Mouse (Mus musculus) hindbrain, embryonic 15.5 days (tissue): Measurements from ENCODE around the gene Abl2. TPM values are rescaled to one million over a fixed set of nuclear protein-coding genes. Genes with fewer than 3 reads are reported as not detected.

Experiments
- ATAC-seq: fragments of 200-750 bp; cut with Nextera tagmentation; 2 replicates; pipeline ENCODE4 v1.8.0; 2017; ENCODE audit warnings: low read depth, moderate number of reproducible peaks, moderate TSS enrichment; ENCODE audit not compliant: low FRiP score
- H3K27ac ChIP-seq: fragments of 300-500 bp; sonication (generic); replicated peaks from 2 replicates; pipeline ENCODE4 v1.5.1; 2015; ENCODE audit warnings: mild to moderate bottlenecking, inconsistent platforms
- H3K27me3 ChIP-seq: fragments of 300-500 bp; sonication (generic); 2 replicates; pipeline ENCODE4 v1.6.1; 2015; ENCODE audit warnings: control low read depth, inconsistent platforms
- H3K36me3 ChIP-seq: fragments of 300-500 bp; sonication (generic); 2 replicates; pipeline ENCODE4 v1.6.1; 2015; ENCODE audit warnings: control low read depth, inconsistent platforms
- H3K4me1 ChIP-seq: fragments of 300-500 bp; sonication (generic); replicated peaks from 2 replicates; pipeline ENCODE4 v1.6.1; 2015; ENCODE audit warnings: control low read depth, inconsistent platforms
- H3K4me2 ChIP-seq: fragments of 300-500 bp; sonication (generic); 2 replicates; pipeline ENCODE4 v1.6.1; 2015; ENCODE audit warnings: moderate library complexity, mild to moderate bottlenecking, inconsistent platforms
- H3K4me3 ChIP-seq: fragments of 300-500 bp; sonication (generic); 2 replicates; pipeline ENCODE4 v1.5.1; 2015; ENCODE audit warnings: mild to moderate bottlenecking, inconsistent platforms
- H3K9ac ChIP-seq: fragments of 300-500 bp; sonication (generic); 2 replicates; pipeline ENCODE4 v1.6.1; 2015; ENCODE audit warnings: inconsistent platforms
- H3K9me3 ChIP-seq: fragments of 300-500 bp; sonication (generic); 2 replicates; pipeline ENCODE4 v1.6.1; 2016; ENCODE audit warnings: control low read depth, inconsistent platforms
- WGBS: fragments of 180-500 bp; shearing (Covaris S2); methylation state at CpG from one replicate; pipeline ENCODE4 v1.1.7; 2015; 5-methylcytosine and 5-hydroxymethylcytosine counted together
- polyA plus RNA-seq: library from polyadenylated mRNA; unstranded; fragments of >200 nt; fragmentation: Nextera tagmentation; extraction: Ambion mirVana; gene quantifications from 2 replicates; pipeline ENCODE4 v1.2.1, GENCODE M21; 2015

Gene Abl2
- polyA plus RNA-seq, 1 experiment from 2014 or later, result 5.7 TPM

DNA sequence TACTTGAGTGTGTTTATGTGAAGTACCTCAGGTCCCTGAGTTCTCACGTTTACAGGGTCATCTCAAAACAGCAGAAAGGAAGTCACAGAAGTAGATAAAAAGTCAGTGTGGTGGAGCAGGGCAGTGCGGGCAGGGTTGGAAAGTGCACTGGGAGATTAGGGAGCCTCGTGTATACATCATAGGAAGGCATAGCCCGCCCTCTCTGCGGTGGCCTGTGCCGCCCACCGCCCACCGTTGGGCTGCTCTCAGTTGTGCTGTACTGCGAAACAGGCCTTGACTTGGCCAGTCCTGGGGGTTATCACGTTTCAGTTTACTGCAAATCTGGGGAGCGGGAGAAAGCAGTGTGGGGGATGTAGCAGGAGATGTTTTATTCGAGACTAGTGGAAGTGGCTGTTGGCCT is 84.2 kb downstream of the Abl2 start:
- ATAC-seq, result no peak
- no peak overlapping the region for H3K9ac ChIP-seq
- H3K4me2 ChIP-seq, result no peak overlapping the region
- H3K36me3 ChIP-seq, result peaks cover 30% of the 10 kb centered on the region
- H3K27me3 ChIP-seq, result no peaks in the 10 kb centered on the region
- no peaks in the 10 kb centered on the region for H3K9me3 ChIP-seq
- H3K27ac ChIP-seq, result no peak overlapping the region
- WGBS, result 80% methylated on average over 12 of the region's 12 CpGs
- no peak overlapping the region for H3K4me3 ChIP-seq
- H3K4me1 ChIP-seq, result peaks cover 27% of the 10 kb centered on the region

- H3K27ac ChIP-seq, result no peak overlapping the region
- WGBS, result 54% methylated on average over 10 of the region's 10 CpGs
Observed at GRCm38 (mm10) chr1:156644061-156644460, 85.5 kb downstream of the Abl2 start.

GRCm38 (mm10) chr1:156644780-156645523 is 86.4 kb downstream of the Abl2 start:
- Histone ChIP-seq H3K9me3 (no peaks in the 10 kb centered on the region), H3K4me1 (peaks cover 27% of the 10 kb centered on the region), H3K4me2 (no peak overlapping the region), H3K4me3 (no peak overlapping the region), H3K9ac (no peak overlapping the region), H3K27ac (0 out of 2 replicates have a peak overlapping the region, but pooled peaks have one; percentile 12), H3K36me3 (peaks cover 27% of the 10 kb centered on the region), H3K27me3 (no peaks in the 10 kb centered on the region)
- ATAC-seq, result no peak
- WGBS, result 53% methylated on average over 13 of the region's 13 CpGs

More at GRCm38 (mm10) chr1:156644061-156644460, 85.5 kb downstream of the Abl2 start:
- peaks cover 27% of the 10 kb centered on the region for H3K4me1 ChIP-seq
- no peaks in the 10 kb centered on the region for H3K27me3 ChIP-seq
- no peak overlapping the region for H3K4me3 ChIP-seq
- no peak for ATAC-seq
- H3K9me3 ChIP-seq, result no peaks in the 10 kb centered on the region
- H3K4me2 ChIP-seq, result no peak overlapping the region
- H3K36me3 ChIP-seq, result peaks cover 27% of the 10 kb centered on the region
- H3K9ac ChIP-seq, result no peak overlapping the region

GRCm38 (mm10) chr1:156645971-156646370 is 87.4 kb downstream of the Abl2 start:
- ATAC-seq, result no peak
- H3K27ac ChIP-seq, result no peak overlapping the region
- WGBS, result 78% methylated on average over 4 of the region's 4 CpGs

DNA sequence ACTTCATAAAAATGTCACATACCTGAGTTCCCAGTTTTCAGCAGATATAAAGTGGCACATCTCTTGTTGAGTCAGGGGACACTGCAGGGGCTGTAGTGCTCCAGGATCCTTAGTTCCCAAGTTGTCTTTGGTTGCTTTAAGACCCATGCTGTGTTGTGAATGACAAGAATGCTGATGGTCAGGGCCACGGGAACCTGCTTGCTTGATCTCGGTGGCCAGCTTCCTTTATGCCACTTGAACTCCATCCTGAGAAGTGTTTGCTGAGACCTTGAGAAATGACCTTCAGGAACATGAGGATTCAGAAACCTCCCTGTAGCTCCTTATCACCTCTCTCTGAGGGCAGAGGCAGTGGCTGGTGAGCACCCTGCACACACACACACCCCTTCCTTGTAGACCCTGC is 90.1 kb downstream of the Abl2 start:
- Histone ChIP-seq H3K4me3 (no peak overlapping the region), H3K9me3 (no peaks in the 10 kb centered on the region), H3K36me3 (no peaks in the 10 kb centered on the region), H3K4me2 (no peak overlapping the region), H3K9ac (no peak overlapping the region), H3K27me3 (no peaks in the 10 kb centered on the region), H3K4me1 (peaks cover 23% of the 10 kb centered on the region), H3K27ac (no peak overlapping the region)
- ATAC-seq, result no peak
- WGBS, result 24% methylated on average over 2 of the region's 2 CpGs

More at GRCm38 (mm10) chr1:156645971-156646370, 87.4 kb downstream of the Abl2 start:
- Histone ChIP-seq H3K4me2 (no peak overlapping the region), H3K9ac (no peak overlapping the region), H3K9me3 (no peaks in the 10 kb centered on the region), H3K4me3 (no peak overlapping the region), H3K36me3 (peaks cover 20% of the 10 kb centered on the region), H3K4me1 (peaks cover 27% of the 10 kb centered on the region), H3K27me3 (no peaks in the 10 kb centered on the region)

GRCm38 (mm10) chr1:156650631-156651030 is 92.0 kb downstream of the Abl2 start:
- Histone ChIP-seq H3K9me3 (no peaks in the 10 kb centered on the region), H3K4me2 (no peak overlapping the region), H3K4me1 (peaks cover 5% of the 10 kb centered on the region; the same call in 1 of the 2 replicates), H3K36me3 (no peaks in the 10 kb centered on the region), H3K27ac (no peak overlapping the region), H3K27me3 (no peaks in the 10 kb centered on the region), H3K9ac (no peak overlapping the region), H3K4me3 (no peak overlapping the region)
- ATAC-seq, result no peak
- 75% methylated on average over 9 of the region's 9 CpGs for WGBS

DNA sequence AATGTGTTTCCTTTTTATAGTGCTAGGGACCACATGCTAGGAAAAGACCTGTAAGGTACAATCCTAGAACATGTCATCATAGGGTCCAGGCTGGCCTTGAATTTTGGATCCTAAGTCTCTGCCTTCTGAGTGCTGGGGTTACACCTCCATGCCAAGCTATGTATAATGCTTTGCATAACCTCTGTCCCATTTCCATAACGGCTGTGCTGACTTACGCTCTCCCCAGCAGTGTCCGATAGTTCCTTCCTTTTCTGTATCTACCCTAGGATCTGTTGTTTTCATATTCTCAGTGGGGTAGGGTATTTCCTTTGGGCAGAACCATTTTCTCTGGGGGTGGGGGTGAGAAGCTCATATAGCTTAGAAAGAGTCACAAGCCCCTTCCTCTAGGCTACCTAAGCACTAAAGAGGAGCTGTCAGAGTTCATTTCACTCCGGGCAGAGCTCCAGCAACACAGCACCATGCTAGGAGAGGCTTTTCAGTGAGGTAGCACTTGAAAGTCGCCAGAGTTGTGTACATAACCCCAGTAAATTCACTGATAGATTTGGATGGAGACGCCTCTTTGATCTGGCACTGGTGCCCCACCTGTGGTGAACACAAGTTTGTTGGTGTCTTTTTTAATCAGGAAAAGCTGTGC is 93.7 kb downstream of the Abl2 start:
- WGBS, result 56% methylated on average over 6 of the region's 6 CpGs
- no peak overlapping the region for H3K4me2 ChIP-seq
- H3K9ac ChIP-seq, result no peak overlapping the region
- no peaks in the 10 kb centered on the region for H3K36me3 ChIP-seq
- no peak for ATAC-seq
- H3K4me3 ChIP-seq, result no peak overlapping the region
- H3K4me1 ChIP-seq, result no peaks in the 10 kb centered on the region
- H3K27me3 ChIP-seq, result no peaks in the 10 kb centered on the region
- H3K9me3 ChIP-seq, result no peaks in the 10 kb centered on the region
- no peak overlapping the region for H3K27ac ChIP-seq

DNA sequence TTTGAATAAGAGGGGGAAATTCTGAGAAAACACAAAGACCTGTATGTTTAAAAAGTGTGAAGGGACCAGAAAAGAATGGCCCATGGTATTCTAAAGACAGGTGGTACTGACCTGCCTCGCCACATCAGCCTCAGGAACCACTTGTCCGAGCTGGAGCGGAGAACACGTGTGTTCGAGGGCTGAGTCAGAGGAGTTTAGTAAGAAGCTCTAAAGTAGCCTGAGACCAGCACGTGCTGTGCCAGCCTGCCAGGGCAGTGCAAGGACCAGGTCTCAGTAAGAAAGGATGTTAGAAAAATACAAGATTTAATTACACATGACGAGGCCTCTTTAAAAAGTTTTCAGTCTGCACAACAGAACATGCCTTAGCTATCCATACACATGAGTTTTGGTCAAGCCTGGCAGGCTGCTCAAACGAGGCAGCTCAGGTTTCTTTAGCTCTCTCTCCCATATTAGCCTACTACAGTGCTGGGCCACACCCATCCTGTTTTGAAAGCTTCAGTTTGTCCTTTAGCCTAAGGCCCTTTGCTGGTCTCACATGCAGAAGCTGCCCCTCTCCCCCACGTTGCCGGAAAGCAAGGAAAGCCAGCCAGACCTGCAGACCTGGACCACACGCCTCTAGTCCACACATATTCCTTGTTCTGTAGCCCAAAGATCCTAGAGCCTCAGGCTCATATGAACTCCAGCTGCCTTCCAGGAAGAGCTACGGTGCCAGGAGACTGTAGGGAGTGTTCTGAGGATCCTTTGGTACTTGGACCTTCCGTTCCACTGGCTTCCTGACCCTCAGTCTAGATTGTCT is 96.3 kb downstream of the Abl2 start:
- no peak for ATAC-seq
- Histone ChIP-seq H3K9me3 (no peaks in the 10 kb centered on the region), H3K36me3 (no peaks in the 10 kb centered on the region), H3K4me3 (no peak overlapping the region), H3K27ac (no peak overlapping the region), H3K4me2 (no peak overlapping the region), H3K27me3 (no peaks in the 10 kb centered on the region), H3K4me1 (no peaks in the 10 kb centered on the region), H3K9ac (no peak overlapping the region)
- WGBS, result 86% methylated on average over 13 of the region's 13 CpGs

DNA sequence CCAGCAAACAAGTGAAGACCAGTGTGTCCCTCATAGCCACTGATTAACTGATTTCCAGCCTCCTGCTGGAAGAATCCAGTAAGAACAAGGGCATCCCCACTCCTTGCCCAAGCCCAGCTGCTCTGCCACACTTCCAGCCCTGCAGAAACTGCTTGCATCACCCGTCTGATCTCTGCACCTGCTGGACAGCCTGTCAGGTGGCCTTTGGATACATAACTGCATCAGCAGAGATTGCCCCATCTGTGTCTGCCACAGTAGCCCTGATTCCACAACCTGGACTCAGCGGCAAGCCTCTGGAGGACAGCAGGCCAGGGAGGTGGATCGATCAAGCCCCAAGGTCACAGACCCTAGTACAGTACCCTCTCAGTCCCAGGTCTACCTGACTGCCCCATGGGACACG is 98.9 kb downstream of the Abl2 start:
- Histone ChIP-seq H3K4me1 (no peaks in the 10 kb centered on the region), H3K27ac (no peak overlapping the region), H3K4me3 (no peak overlapping the region), H3K4me2 (no peak overlapping the region), H3K9me3 (no peaks in the 10 kb centered on the region), H3K27me3 (no peaks in the 10 kb centered on the region), H3K9ac (no peak overlapping the region), H3K36me3 (peaks cover 4% of the 10 kb centered on the region; the same call in 1 of the 2 replicates)
- 95% methylated on average over 4 of the region's 4 CpGs for WGBS
- no peak for ATAC-seq

GRCm38 (mm10) chr1:156658676-156659075 is 100.1 kb downstream of the Abl2 start:
- ATAC-seq, result no peak; the same call in 1 of the 2 replicates
- no peak overlapping the region for H3K9ac ChIP-seq
- WGBS, result 90% methylated on average over 5 of the region's 5 CpGs
- no peaks in the 10 kb centered on the region for H3K4me1 ChIP-seq
- no peak overlapping the region for H3K4me2 ChIP-seq
- H3K9me3 ChIP-seq, result no peaks in the 10 kb centered on the region
- H3K27me3 ChIP-seq, result no peaks in the 10 kb centered on the region
- H3K36me3 ChIP-seq, result peaks cover 4% of the 10 kb centered on the region; the same call in 1 of the 2 replicates
- no peak overlapping the region for H3K4me3 ChIP-seq
- no peak overlapping the region for H3K27ac ChIP-seq

- Histone ChIP-seq H3K36me3 (peaks cover 4% of the 10 kb centered on the region; the same call in 1 of the 2 replicates), H3K9ac (no peak overlapping the region), H3K4me3 (no peak overlapping the region), H3K4me2 (no peak overlapping the region), H3K4me1 (no peaks in the 10 kb centered on the region), H3K9me3 (no peaks in the 10 kb centered on the region), H3K27me3 (no peaks in the 10 kb centered on the region), H3K27ac (no peak overlapping the region)
- 89% methylated on average over 13 of the region's 13 CpGs for WGBS
- no peak for ATAC-seq
Observed at GRCm38 (mm10) chr1:156659906-156660659, 101.5 kb downstream of the Abl2 start.
